Mouse (Mus musculus): ENCODE measurements around the gene Eci1. TPM values are rescaled to one million over a fixed set of nuclear protein-coding genes. Genes with fewer than 3 reads are reported as not detected.
"Not testable (repeated sequence)": the region's sequence is repeated elsewhere in the genome, so short reads cannot be mapped to it uniquely, and the experiment has no call there.

Gene Eci1
- polyA plus RNA-seq, 1 experiment from 2014 or later, result 234 TPM

- Histone ChIP-seq H3K4me1 (peaks cover 40% of the 10 kb centered on the region), H3K9me3 (no peaks in the 10 kb centered on the region), H3K27ac (replicated peaks) (peak within 1 kb of the TSS; percentile 95), H3K27me3 (replicated peaks) (no peaks in the 10 kb centered on the region), H3K36me3 (peaks cover 58% of the 10 kb centered on the region), H3K9ac (peak within 1 kb of the TSS; percentile 98), H3K4me2 (peak within 1 kb of the TSS; percentile 99), H3K4me3 (peak within 1 kb of the TSS; percentile 97)
- peak; percentile 86 for ATAC-seq (ENCODE audit: extremely low read depth, insufficient number of reproducible peaks, low FRiP score, low TSS enrichment)
- WGBS, result under 1% methylated on average over 64 of the region's 64 CpGs
Measured at GRCm38 (mm10) chr17:24414230-24414976, 12.0 kb upstream of the Eci1 start, which contains the start of gene Rnps1. Gene Rnps1, plus strand, starts transcription at chr17:24414565.

GRCm38 (mm10) chr17:24415011-24415410 lies 11.4 kb upstream of the Eci1 start:
- H3K4me1 ChIP-seq, result peaks cover 40% of the 10 kb centered on the region
- peak overlapping the region; percentile 98 for H3K9ac ChIP-seq
- peak overlapping the region; percentile 99 for H3K4me2 ChIP-seq
- peak overlapping the region; percentile 97 for H3K4me3 ChIP-seq
- ATAC-seq (ENCODE audit: extremely low read depth, insufficient number of reproducible peaks, low FRiP score, low TSS enrichment), result no peak
- H3K9me3 ChIP-seq, result no peaks in the 10 kb centered on the region
- peak overlapping the region; percentile 95 for H3K27ac ChIP-seq (replicated peaks)
- H3K36me3 ChIP-seq, result peaks cover 58% of the 10 kb centered on the region
- under 1% methylated on average over 21 of the region's 21 CpGs for WGBS
- H3K27me3 ChIP-seq (replicated peaks), result no peaks in the 10 kb centered on the region

GRCm38 (mm10) chr17:24416051-24416652 lies 10.3 kb upstream of the Eci1 start:
- Histone ChIP-seq H3K9me3 (no peaks in the 10 kb centered on the region), H3K9ac (peak overlapping the region; percentile 98), H3K4me1 (peaks cover 40% of the 10 kb centered on the region), H3K4me2 (peak overlapping the region; percentile 99), H3K36me3 (peaks cover 58% of the 10 kb centered on the region), H3K27ac (replicated peaks) (no peak overlapping the region), H3K27me3 (replicated peaks) (no peaks in the 10 kb centered on the region), H3K4me3 (peak overlapping the region; percentile 97)
- ATAC-seq (ENCODE audit: extremely low read depth, insufficient number of reproducible peaks, low FRiP score, low TSS enrichment), result no peak
- WGBS, result 81% methylated on average over 3 of the region's 3 CpGs

GRCm38 (mm10) chr17:24423114-24423513 lies 3.3 kb upstream of the Eci1 start:
- Histone ChIP-seq H3K4me3 (no peak overlapping the region), H3K4me1 (peaks cover 13% of the 10 kb centered on the region), H3K27me3 (replicated peaks) (no peaks in the 10 kb centered on the region), H3K4me2 (no peak overlapping the region), H3K27ac (replicated peaks) (no peak overlapping the region), H3K9me3 (no peaks in the 10 kb centered on the region), H3K36me3 (peaks cover 74% of the 10 kb centered on the region), H3K9ac (no peak overlapping the region)
- ATAC-seq (ENCODE audit: extremely low read depth, insufficient number of reproducible peaks, low FRiP score, low TSS enrichment), result no peak
- WGBS, result 87% methylated on average over 4 of the region's 4 CpGs

- Histone ChIP-seq H3K4me2 (no peak overlapping the region), H3K27ac (replicated peaks) (no peak overlapping the region), H3K36me3 (peaks cover 60% of the 10 kb centered on the region), H3K4me1 (peaks cover 24% of the 10 kb centered on the region), H3K9me3 (no peaks in the 10 kb centered on the region), H3K9ac (no peak overlapping the region), H3K4me3 (no peak overlapping the region), H3K27me3 (replicated peaks) (no peaks in the 10 kb centered on the region)
- no peak for ATAC-seq (ENCODE audit: extremely low read depth, insufficient number of reproducible peaks, low FRiP score, low TSS enrichment)
- 88% methylated on average over 5 of the region's 5 CpGs for WGBS
Measured at GRCm38 (mm10) chr17:24424489-24424888, 2.0 kb upstream of the Eci1 start.

GRCm38 (mm10) chr17:24425326-24425725 lies 1.1 kb upstream of the Eci1 start:
- peaks cover 57% of the 10 kb centered on the region for H3K36me3 ChIP-seq
- ATAC-seq (ENCODE audit: extremely low read depth, insufficient number of reproducible peaks, low FRiP score, low TSS enrichment); H3K9ac ChIP-seq; H3K27me3 ChIP-seq (replicated peaks); H3K4me2 ChIP-seq; H3K9me3 ChIP-seq; H3K4me3 ChIP-seq; H3K27ac ChIP-seq (replicated peaks): not testable (repeated sequence)
- peaks cover 32% of the 10 kb centered on the region for H3K4me1 ChIP-seq
- WGBS, result 87% methylated on average over 6 of the region's 8 CpGs

GRCm38 (mm10) chr17:24425905-24426304 lies 536 bp upstream of the Eci1 start:
- Histone ChIP-seq H3K4me3 (peak overlapping the region; percentile 86), H3K4me2 (peak overlapping the region; percentile 79), H3K27me3 (replicated peaks) (no peaks in the 10 kb centered on the region), H3K9me3 (no peaks in the 10 kb centered on the region), H3K27ac (replicated peaks) (peak overlapping the region; percentile 99), H3K4me1 (peaks cover 38% of the 10 kb centered on the region), H3K36me3 (peaks cover 55% of the 10 kb centered on the region), H3K9ac (peak overlapping the region; percentile 97)
- ATAC-seq (ENCODE audit: extremely low read depth, insufficient number of reproducible peaks, low FRiP score, low TSS enrichment), result no peak
- 88% methylated on average over 7 of the region's 7 CpGs for WGBS

GRCm38 (mm10) chr17:24427170-24427557 lies 723 bp downstream of the Eci1 start:
- Histone ChIP-seq H3K27ac (replicated peaks) (peak overlapping the region; percentile 99), H3K4me3 (peak overlapping the region; percentile 86), H3K36me3 (peaks cover 48% of the 10 kb centered on the region), H3K27me3 (replicated peaks) (no peaks in the 10 kb centered on the region), H3K9ac (peak overlapping the region; percentile 97), H3K4me2 (peak overlapping the region; percentile 79), H3K4me1 (peaks cover 39% of the 10 kb centered on the region), H3K9me3 (no peaks in the 10 kb centered on the region)
- no peak for ATAC-seq (ENCODE audit: extremely low read depth, insufficient number of reproducible peaks, low FRiP score, low TSS enrichment)
- WGBS, result 3% methylated on average over 8 of the region's 8 CpGs

- H3K27me3 ChIP-seq (replicated peaks), result no peaks in the 10 kb centered on the region
- H3K4me3 ChIP-seq, result peak overlapping the region; percentile 18
- H3K9me3 ChIP-seq, result no peaks in the 10 kb centered on the region
- H3K4me2 ChIP-seq, result peak overlapping the region; percentile 59
- peaks cover 42% of the 10 kb centered on the region for H3K36me3 ChIP-seq
- H3K4me1 ChIP-seq, result peaks cover 39% of the 10 kb centered on the region
- peak overlapping the region; percentile 72 for H3K9ac ChIP-seq
- 55% methylated on average over 14 of the region's 14 CpGs for WGBS
- H3K27ac ChIP-seq (replicated peaks), result peak overlapping the region; percentile 88
- no peak for ATAC-seq (ENCODE audit: extremely low read depth, insufficient number of reproducible peaks, low FRiP score, low TSS enrichment)
Measured at GRCm38 (mm10) chr17:24429201-24429983, 3.0 kb downstream of the Eci1 start.

GRCm38 (mm10) chr17:24437016-24437415 lies 10.6 kb downstream of the Eci1 start:
- H3K36me3 ChIP-seq, result peaks cover 91% of the 10 kb centered on the region
- ATAC-seq (ENCODE audit: extremely low read depth, insufficient number of reproducible peaks, low FRiP score, low TSS enrichment), result no peak
- no peaks in the 10 kb centered on the region for H3K4me1 ChIP-seq
- no peak overlapping the region for H3K27ac ChIP-seq (replicated peaks)
- H3K4me3 ChIP-seq, result no peak overlapping the region
- no peak overlapping the region for H3K9ac ChIP-seq
- no peak overlapping the region for H3K4me2 ChIP-seq
- no peaks in the 10 kb centered on the region for H3K9me3 ChIP-seq
- 78% methylated on average over 5 of the region's 5 CpGs for WGBS
- H3K27me3 ChIP-seq (replicated peaks), result no peaks in the 10 kb centered on the region

GRCm38 (mm10) chr17:24440377-24440776 lies 13.9 kb downstream of the Eci1 start:
- WGBS, result 86% methylated on average over 8 of the region's 8 CpGs
- Histone ChIP-seq H3K4me1 (no peaks in the 10 kb centered on the region), H3K4me2 (no peak overlapping the region), H3K36me3 (peaks cover 98% of the 10 kb centered on the region), H3K27me3 (replicated peaks) (no peaks in the 10 kb centered on the region), H3K9ac (no peak overlapping the region), H3K9me3 (no peaks in the 10 kb centered on the region), H3K4me3 (no peak overlapping the region), H3K27ac (replicated peaks) (no peak overlapping the region)
- no peak for ATAC-seq (ENCODE audit: extremely low read depth, insufficient number of reproducible peaks, low FRiP score, low TSS enrichment)
